ENCODE assay signal across 8 mouse cellular contexts in genomic region chr19:4282898-4283553, GRCm38 (mm10). TPM values are rescaled to one million over a fixed set of nuclear protein-coding genes. Genes with fewer than 3 reads are reported as not detected.
A peak's percentile ranks its signal among the peaks of the same experiment; 100 is the strongest.
DNase-seq lines count a peak whose midpoint lies in the region; ATAC-seq lines count a peak whose summit lies in the region.

TSS of gene Ankrd13d (minus strand) at chr19:4283137.

- ATAC-seq in megakaryocyte, adult 5-6 weeks (ENCODE audit: poor library complexity, severe bottlenecking): peak; percentile 96

- DNase-seq in adrenal gland, adult (ENCODE audit: inconsistent age in 2 of 2, low spot score in 1 of 2): peak; percentile 91 to 95
- peak; percentile 93 for DNase-seq in embryo, embryonic 10 days (ENCODE audit: low spot score)
- DNase-seq in gastrocnemius, postnatal 10 days: peak; percentile 81
- peak; percentile 93 for DNase-seq in induced T-regulatory cell, adult 2 months (ENCODE audit: low read depth)
- peak; percentile 83 to 96 for DNase-seq in left cerebral cortex, adult 8-10 months (ENCODE audit: low spot score in 2 of 2)
- peak; percentile 92 to 94 for DNase-seq in right cerebral cortex, adult 2 months (ENCODE audit: low spot score in 2 of 2)
- DNase-seq in urinary bladder, postnatal 10 days (ENCODE audit: low spot score): peak; percentile 56

RNA-seq across cellular contexts. Expression of gene Ankrd13d, which starts in this region (rescaled TPM):
- total RNA-seq in gastrocnemius, postnatal 10 days (2021): 1 to 10 TPM; 1.2 to 1.3 TPM
- 10 to 100 TPM; 60.1 to 72.5 (median 69.0) TPM for total RNA-seq in left cerebral cortex, adult 8-10 months (2022)
- 6.5 and 7.2 TPM in 2 replicates for total RNA-seq in megakaryocyte, adult 5-6 weeks (2015)
- total RNA-seq in megakaryocyte, adult 5-6 weeks (2017): 8.7 and 10.5 TPM in 2 replicates

Comparison
In these comparisons a context has a peak if more than half of its experiments do, and no peak if none do; other contexts are left out.
1. Peak in every context shown above with its lines: DNase-seq and ATAC-seq.
2. RNA of gene Ankrd13d (total RNA-seq): 60.1 to 72.5 TPM in left cerebral cortex, adult 8-10 months; 6.5 to 10.5 TPM in megakaryocyte, adult 5-6 weeks and 1.2 to 1.3 TPM in gastrocnemius, postnatal 10 days; every median in the first group is over 4 times any median in the second.